Mouse (Mus musculus) heart, adult 2 months (tissue): ENCODE data around the gene Atrip. TPM values are rescaled to one million over a fixed set of nuclear protein-coding genes. Genes with fewer than 3 reads are reported as not detected.

Experiments
- DNase-seq, 2 experiments: peaks; one replicate each; pipeline ENCODE4 v3.0.0; 2021
- H3K27ac ChIP-seq: fragments of 200-600 bp; 2 replicates; pipeline ENCODE4 v1.8.1; 2022
- H3K27me3 ChIP-seq: fragments of 200-500 bp; 2 replicates; pipeline ENCODE4 v1.6.1; 2012; ENCODE audit warnings: mild to moderate bottlenecking, low read length, inconsistent platforms, mixed read lengths; ENCODE audit not compliant: control insufficient read depth, insufficient read depth
- H3K36me3 ChIP-seq: fragments of 200-500 bp; 2 replicates; pipeline ENCODE4 v1.6.1; 2012; ENCODE audit warnings: low read length, inconsistent platforms; ENCODE audit not compliant: control insufficient read depth, insufficient read depth
- H3K4me1 ChIP-seq: fragments of 200-500 bp; 2 replicates; pipeline ENCODE4 v1.6.1; 2011; ENCODE audit warnings: low read length; ENCODE audit not compliant: control insufficient read depth, insufficient read depth
- H3K4me3 ChIP-seq: fragments of 200-600 bp; 2 replicates; pipeline ENCODE4 v1.8.1; 2022
- H3K79me2 ChIP-seq: fragments of 200-500 bp; replicated peaks from 2 replicates; pipeline ENCODE4 v1.6.1; 2012; ENCODE audit warnings: mild to moderate bottlenecking, inconsistent platforms, low read length, moderate library complexity, mixed read lengths; ENCODE audit not compliant: control insufficient read depth, insufficient read depth
- H3K9ac ChIP-seq: fragments of 200-500 bp; 2 replicates; pipeline ENCODE4 v1.6.1; 2012; ENCODE audit warnings: low read depth, mild to moderate bottlenecking, control low read depth, inconsistent platforms, low read length, mixed read lengths
- CTCF ChIP-seq: fragments of 200-600 bp; IDR thresholded peaks from 2 replicates; pipeline ENCODE4 v1.8.1; 2022; ENCODE audit warnings: antibody characterized with exemption, mild to moderate bottlenecking, moderate library complexity
- EP300 ChIP-seq: fragments of 200-500 bp; IDR thresholded peaks from 2 replicates; pipeline ENCODE4 v1.6.1; 2011; ENCODE audit warnings: low read depth, low read length, control low read depth; ENCODE audit not compliant: insufficient read depth
- POLR2A ChIP-seq: fragments of 200-500 bp; IDR thresholded peaks from 2 replicates; pipeline ENCODE4 v1.6.1; 2011; ENCODE audit warnings: mild to moderate bottlenecking, low read depth, low read length, control low read depth; ENCODE audit not compliant: insufficient read depth
- WGBS: fragments of 180-500 bp; shearing (Covaris S2); methylation state at CpG from one replicate; pipeline ENCODE4 v1.1.7; 2018; 5-methylcytosine and 5-hydroxymethylcytosine counted together
- intact Hi-C: fragments of 180-260 bp; cut with DNase I; formaldehyde crosslinking; loops from one replicate; pipeline ENCODE4 v1.15.1; 2025
- polyA plus RNA-seq: library from polyadenylated mRNA; depleted of rRNA; stranded (reverse); fragments of >200 nt; gene quantifications from 2 replicates; pipeline ENCODE4 v1.2.3, GENCODE M21; 2012
- total RNA-seq, 2 experiments: library from RNA; stranded (reverse); gene quantifications; 2 replicates each; pipeline ENCODE4 v1.2.3; 2021

Atrip gene
- total and polyA plus RNA-seq, 3 experiments, result 8.0 to 10.0 (median 9.0) TPM

DNA sequence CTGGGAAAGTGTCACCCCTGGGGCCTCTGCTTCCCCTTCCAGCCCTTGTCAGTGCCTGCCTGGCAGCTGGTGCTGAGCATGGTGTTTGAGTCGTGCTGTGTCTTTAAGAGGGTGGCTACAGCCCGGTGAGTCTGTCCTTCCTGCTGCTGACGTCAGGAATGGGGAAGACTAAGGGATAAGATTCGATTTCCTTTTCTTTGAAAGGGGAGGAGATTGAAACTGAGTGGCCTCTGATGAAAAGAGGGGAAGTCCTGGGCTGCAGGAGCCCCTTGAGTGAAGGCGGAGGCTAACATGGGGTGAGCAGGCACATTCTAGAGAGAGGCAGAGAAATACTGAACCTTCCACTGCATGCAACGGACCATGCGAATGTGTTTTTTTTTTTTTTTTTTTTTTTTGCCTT is 19.2 kb downstream of the Atrip start:
- peaks cover 14% of the 10 kb centered on the region for H3K4me1 ChIP-seq
- TF ChIP-seq POLR2A, result peak; percentile 79
- TF ChIP-seq EP300, result 0 out of 2 replicates have a peak, but pooled peaks have one; percentile 42
- TF ChIP-seq CTCF, result no peak
- H3K79me2 ChIP-seq, result no peaks in the 10 kb centered on the region; the same call in 1 of the 2 replicates
- no peaks in the 10 kb centered on the region for H3K27me3 ChIP-seq
- H3K9ac ChIP-seq, result peak overlapping the region; percentile 15; the same call in 1 of the 2 replicates
- peak overlapping the region; percentile 44 for H3K4me3 ChIP-seq
- WGBS, result 17% methylated on average over 7 of the region's 7 CpGs
- H3K36me3 ChIP-seq, result 0 out of 2 replicates have a peak, but pooled peaks cover 2% of the 10 kb centered on the region
- peak; percentile 69 to 83 for DNase-seq
- intact Hi-C loops, result no loop called here
- peak overlapping the region; percentile 73 for H3K27ac ChIP-seq

DNA sequence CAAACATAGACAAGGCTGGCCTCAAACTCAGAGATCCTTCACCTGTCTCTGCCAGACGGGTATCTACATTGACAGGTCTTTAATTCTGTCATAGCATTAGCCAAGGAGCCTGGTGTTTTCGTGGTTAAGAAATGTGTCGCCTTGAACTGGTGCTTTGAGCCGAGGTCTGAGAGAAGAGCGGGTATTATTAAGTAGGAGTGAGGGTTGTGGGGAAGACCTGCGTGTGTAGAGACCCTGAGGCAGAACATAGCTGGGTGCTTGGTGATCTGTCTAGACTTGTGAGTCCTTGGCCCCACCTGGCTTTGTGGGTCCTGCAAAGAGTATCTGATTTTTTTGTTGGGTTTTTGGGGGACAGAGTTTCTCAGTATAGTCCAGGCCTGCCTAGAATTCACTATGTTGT is 20.1 kb downstream of the Atrip start:
- peaks cover 13% of the 10 kb centered on the region for H3K4me1 ChIP-seq
- no peaks in the 10 kb centered on the region for H3K27me3 ChIP-seq
- no peaks in the 10 kb centered on the region; the same call in 1 of the 2 replicates for H3K79me2 ChIP-seq
- peak in 1 of 2 experiments; percentile 13 for DNase-seq
- intact Hi-C loops, result no loop called here
- H3K4me3 ChIP-seq, result no peak overlapping the region
- no peak overlapping the region for H3K9ac ChIP-seq
- 0 out of 2 replicates have a peak, but pooled peaks cover 2% of the 10 kb centered on the region for H3K36me3 ChIP-seq
- WGBS, result 76% methylated on average over 6 of the region's 6 CpGs
- TF ChIP-seq POLR2A (no peak), EP300 (no peak), CTCF (no peak)
- H3K27ac ChIP-seq, result peak overlapping the region; percentile 73

DNA sequence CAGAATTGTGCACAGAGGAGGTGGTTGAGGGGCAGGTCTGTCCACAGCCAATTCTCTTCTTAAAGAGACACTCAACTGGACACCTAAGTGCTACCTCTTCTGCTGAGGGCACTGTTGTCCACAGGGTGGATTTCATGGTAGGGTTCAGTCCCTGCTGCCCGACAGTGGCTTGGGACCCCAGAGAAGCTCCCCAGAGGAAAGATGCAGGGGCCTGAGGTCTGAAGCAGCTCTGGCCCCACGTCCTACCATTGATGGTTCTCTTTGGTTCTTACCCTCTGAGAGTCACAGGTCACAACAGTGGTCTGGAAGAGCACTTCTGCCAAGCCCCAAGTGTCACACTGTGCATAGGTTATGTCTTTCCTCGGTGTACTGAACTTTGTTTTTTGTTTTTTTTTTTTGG is 20.6 kb downstream of the Atrip start:
- H3K36me3 ChIP-seq, result 0 out of 2 replicates have a peak, but pooled peaks cover 2% of the 10 kb centered on the region
- H3K4me1 ChIP-seq, result peaks cover 9% of the 10 kb centered on the region
- 86% methylated on average over 3 of the region's 3 CpGs for WGBS
- H3K79me2 ChIP-seq, result no peaks in the 10 kb centered on the region; the same call in 1 of the 2 replicates
- H3K27me3 ChIP-seq, result no peaks in the 10 kb centered on the region
- no peak overlapping the region for H3K9ac ChIP-seq
- TF ChIP-seq POLR2A (no peak), EP300 (no peak), CTCF (no peak)
- DNase-seq, result no peak
- intact Hi-C loops, result no loop called here
- H3K4me3 ChIP-seq, result no peak overlapping the region
- no peak overlapping the region for H3K27ac ChIP-seq

DNA sequence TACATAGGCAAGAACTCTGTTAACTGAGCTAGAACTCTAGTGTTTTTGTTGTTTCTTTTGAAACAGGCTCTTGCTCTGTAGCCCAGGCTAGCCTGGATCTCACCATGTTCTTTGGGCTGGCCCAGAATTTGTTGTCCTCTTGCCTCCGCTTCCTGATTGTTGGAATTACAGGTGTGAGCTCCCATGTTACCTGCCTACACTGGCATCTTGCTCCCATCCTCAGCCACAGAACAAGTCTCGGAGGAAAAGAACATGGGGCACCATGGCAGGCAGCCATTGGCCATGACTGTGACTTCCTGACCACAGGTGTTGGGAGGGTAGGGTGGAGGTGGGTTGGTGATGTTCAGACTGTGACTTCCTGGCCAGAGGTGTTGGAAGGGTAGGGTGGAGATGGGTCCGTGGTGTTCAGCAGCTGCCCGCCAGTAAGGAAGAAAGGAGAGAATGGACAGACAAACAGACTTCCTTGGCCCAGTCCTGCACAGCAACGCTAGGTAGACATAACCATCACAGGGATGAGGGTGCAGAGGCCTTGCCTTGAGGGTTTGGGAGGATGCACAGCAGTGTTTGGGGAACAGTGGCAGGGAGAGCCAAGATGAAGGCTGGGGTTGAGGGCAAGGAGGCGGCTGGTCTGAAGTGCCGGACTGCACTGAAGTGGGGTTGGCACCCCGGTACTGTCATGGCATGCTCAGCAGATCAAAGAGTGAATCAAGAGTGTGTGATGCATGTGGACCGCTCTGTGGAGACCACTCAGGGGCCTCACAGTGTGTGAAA is 21.2 kb downstream of the Atrip start:
- Histone ChIP-seq H3K27ac (no peak overlapping the region; the same call in 1 of the 2 replicates), H3K9ac (no peak overlapping the region), H3K36me3 (0 out of 2 replicates have a peak, but pooled peaks cover 1% of the 10 kb centered on the region), H3K79me2 (no peaks in the 10 kb centered on the region; the same call in 1 of the 2 replicates), H3K4me3 (no peak overlapping the region), H3K27me3 (no peaks in the 10 kb centered on the region), H3K4me1 (peaks cover 6% of the 10 kb centered on the region)
- intact Hi-C loops, result no loop called here
- TF ChIP-seq EP300 (no peak), CTCF (no peak), POLR2A (no peak)
- WGBS, result 86% methylated on average over 9 of the region's 9 CpGs
- DNase-seq, result peak in 1 of 2 experiments; percentile 20

DNA sequence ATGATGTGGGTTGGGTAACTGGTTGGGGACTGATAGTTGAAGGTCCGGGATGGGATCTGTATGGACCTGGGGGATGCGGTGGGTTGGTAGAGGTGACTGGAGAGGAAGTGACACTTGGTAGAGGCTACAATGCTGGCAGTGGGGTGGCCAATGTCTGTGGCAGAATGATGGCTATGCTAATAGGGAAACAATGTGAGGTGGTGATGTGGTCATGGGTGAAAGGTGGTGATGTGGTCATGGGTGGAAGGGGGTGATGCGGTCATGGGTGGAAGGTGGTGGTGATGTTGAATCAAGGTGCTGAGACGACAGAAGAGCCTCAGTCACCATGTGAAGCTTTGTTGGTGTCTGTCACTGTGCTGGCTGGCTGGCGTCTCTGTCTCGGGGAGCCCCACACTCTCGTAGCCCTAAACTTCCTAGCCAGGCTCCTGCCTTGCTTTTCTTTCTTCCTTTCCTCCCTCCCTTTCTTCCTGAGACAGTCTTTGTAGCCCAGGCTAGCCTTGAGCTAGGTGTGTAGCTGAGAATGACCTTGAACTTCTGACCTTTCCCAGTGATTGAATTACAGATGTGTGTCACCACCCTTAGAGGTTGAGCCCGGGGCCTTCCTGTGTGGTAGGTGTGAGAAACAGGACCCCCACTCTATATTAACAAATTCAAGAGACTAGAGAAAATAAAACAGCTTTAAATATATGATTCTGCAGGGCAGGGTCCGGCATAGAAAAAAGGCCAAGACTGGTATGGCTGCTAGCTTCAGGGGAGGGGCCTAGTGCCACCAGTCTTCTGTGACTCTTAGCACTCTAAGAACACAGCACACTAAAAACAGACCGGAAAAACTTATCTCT is 22.1 kb downstream of the Atrip start:
- no peaks in the 10 kb centered on the region for H3K36me3 ChIP-seq
- no peak for TF ChIP-seq CTCF
- TF ChIP-seq EP300, result no peak
- no peak for TF ChIP-seq POLR2A
- 84% methylated on average over 10 of the region's 10 CpGs for WGBS
- no peaks in the 10 kb centered on the region for H3K27me3 ChIP-seq
- H3K4me3 ChIP-seq, result no peak overlapping the region
- no peak overlapping the region for H3K9ac ChIP-seq
- no peaks in the 10 kb centered on the region; the same call in 1 of the 2 replicates for H3K79me2 ChIP-seq
- H3K27ac ChIP-seq, result no peak overlapping the region; the same call in 1 of the 2 replicates
- DNase-seq, result peak in 1 of 2 experiments; percentile 19
- H3K4me1 ChIP-seq, result peaks cover 4% of the 10 kb centered on the region
- intact Hi-C loops, result no loop called here
